Mouse (Mus musculus) thymus, postnatal 36 days (tissue): ENCODE data around the gene Krt84.
"Not testable (repeated sequence)": the region's sequence is repeated elsewhere in the genome, so short reads cannot be mapped to it uniquely, and the experiment has no call there.

ENCODE experiments used
- DNase-seq, 2 experiments: peaks; one replicate each; pipeline ENCODE4 v3.0.0; 2022; ENCODE audit warnings: mixed read lengths in 2 of 2

Krt84 gene

DNA sequence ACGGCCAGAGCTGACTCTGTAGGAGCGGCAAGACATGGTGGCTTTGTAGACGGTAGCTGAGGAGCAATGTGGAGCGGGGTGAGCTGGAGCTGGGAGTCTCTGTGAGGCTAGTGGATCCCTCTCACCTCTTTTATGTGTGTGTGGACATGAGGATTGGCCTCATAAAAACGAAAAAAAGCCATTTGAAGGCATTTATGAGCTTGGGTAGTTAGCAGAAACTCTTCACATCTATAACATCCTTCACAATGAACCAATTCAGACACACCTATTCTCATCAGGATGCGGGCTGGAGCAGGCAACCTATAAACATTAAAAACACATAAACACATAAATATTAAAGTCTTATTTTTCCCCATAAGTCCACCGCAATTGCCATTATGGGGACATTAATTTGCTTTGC is at the start of gene Krt84:
TSS of gene Krt84 (minus strand) at position 101 of the 400 bp plus-strand sequence.
- DNase-seq, result no peak

DNA sequence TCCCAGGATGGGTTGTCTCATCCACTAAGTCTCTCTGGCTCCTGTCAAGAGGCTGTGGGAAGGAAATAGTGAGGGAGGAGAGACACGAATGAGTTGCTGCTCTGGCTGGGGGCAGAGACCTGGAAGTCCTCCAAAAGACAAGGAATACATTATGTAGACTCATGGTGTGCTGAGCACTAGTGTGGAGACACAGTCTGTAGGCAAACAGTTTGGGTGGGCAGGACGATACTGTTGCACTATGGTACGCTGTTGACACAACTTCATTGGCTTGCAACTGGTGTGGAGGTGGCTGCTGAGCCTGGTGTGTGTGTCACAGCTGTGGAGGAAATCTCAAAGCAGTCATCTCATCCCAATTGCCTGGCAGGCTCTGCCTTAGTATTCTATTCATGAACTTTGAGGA is 49.1 kb upstream of the Krt84 start:
- no peak for DNase-seq

GRCm38 (mm10) chr15:101575506-101575905 is 42.9 kb upstream of the Krt84 start:
- DNase-seq, result no peak

- DNase-seq, result no peak
Observed at GRCm38 (mm10) chr15:101573796-101574345, 41.3 kb upstream of the Krt84 start, which contains the start of gene Krt75. Gene Krt75, minus strand, starts transcription at chr15:101573904.

DNA sequence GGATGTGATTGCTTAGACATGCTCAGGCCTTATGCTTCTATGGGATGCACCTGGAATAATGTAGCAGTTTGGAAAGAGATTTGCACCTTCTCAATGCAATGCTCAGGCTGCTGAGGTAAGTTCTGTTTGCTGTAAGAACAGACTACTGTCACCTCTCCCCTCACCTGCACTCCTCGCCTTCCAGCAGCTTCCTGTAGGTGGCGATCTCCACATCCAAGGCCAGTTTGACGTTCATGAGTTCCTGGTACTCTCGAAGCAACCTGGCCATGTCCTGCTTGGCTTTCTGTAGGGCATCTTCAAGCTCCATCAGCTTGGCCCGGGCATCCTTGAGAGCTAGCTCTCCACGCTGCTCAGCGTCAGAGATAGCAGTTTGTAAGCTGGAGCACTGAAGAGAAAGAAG is 35.2 kb upstream of the Krt84 start:
- DNase-seq, result peak; percentile 10 to 11

DNA sequence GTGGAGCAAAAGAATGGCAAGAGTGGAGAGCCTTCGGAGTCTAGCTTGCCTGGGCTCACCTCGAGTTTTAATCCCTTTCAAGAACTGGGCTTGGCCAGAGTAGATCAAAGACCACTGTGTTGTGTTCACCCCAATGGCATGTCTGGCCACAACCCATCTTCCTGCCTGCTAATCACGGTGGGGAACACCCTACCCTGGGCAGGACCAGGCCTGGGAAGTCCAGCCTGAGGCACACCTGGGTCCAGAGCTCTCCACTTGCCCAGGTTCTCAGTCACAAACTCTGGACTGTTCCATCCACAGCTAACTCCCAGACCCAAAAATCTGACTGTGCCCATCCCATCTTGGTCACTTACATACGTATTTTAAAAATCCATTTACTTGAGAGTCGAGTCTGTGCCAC is 30.2 kb upstream of the Krt84 start, which contains the start of gene Krt90:
TSS of gene Krt90 (minus strand) at position 101 of the 400 bp plus-strand sequence.
- DNase-seq, result no peak

GRCm38 (mm10) chr15:101558034-101558646 is 25.5 kb upstream of the Krt84 start:
- no peak for DNase-seq

DNA sequence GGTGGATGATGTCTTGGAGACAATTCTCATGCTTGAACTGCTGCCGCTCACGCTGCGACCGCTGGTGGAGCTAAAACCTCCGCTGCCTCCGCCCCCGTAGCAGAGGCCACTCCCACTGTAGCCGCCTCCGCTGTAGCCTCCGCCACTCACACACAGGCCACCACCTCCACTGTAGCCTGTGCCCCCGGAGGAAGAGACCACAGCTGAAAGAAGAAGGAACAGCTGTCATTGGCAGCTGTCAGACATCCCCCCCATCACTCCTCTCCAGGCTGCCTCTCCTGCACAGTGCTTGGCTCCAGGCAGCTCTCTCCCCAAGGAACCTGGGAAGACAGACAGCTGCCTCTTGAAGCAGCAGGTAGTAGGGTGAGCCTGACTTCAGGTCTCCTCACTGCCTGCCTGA is 20.5 kb upstream of the Krt84 start:
- DNase-seq, result peak; percentile 57 to 69

DNA sequence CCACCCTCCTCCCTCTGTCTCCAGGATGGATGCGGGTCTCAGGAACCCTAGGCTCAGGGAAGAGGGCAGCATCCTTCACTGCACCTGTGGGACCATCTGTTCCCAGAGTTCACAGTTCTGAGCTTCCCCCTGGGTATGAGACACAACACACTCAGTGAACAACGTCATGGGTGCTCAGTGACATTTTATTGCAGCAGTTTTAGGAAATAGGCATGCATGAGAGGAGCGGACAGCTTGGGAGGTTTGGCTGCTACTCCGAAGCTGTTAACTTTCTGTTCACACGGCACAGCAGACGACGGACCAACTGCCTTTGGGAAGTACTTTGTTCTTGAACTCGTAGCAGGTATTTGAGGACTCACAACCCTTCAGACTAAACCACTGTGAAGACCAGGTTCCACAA is 19.6 kb upstream of the Krt84 start:
- DNase-seq, result no peak

GRCm38 (mm10) chr15:101550567-101550966 is 17.9 kb upstream of the Krt84 start, which contains the start of gene Krt82:
Gene Krt82, minus strand, starts transcription at chr15:101550667.
- DNase-seq, result no peak

GRCm38 (mm10) chr15:101544478-101544877 is 11.9 kb upstream of the Krt84 start:
- no peak for DNase-seq

DNA sequence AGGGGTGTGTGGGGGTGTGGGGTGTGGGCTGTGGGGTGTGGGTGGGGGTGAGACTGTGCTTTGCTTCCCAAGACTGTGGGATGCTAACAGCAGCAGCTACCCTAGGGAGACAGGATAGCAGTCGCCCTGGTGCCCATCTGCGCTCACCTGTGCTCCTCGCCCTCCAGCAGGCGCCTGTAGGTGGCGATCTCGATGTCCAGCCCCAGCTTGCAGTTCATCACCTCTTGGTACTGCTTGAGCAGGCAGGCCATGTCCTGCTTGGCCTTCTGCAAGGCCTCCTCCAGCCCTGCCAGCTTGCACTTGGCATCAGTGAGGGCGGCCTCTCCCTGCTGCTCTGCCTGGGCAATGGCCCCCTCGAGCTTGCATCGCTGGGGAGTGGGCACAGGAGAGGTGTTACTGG is 9.9 kb upstream of the Krt84 start:
- peak in 1 of 2 experiments; percentile 12 for DNase-seq

- no peak for DNase-seq
Observed at GRCm38 (mm10) chr15:101538580-101538900, 5.9 kb upstream of the Krt84 start.

- no peak for DNase-seq
Observed at GRCm38 (mm10) chr15:101537864-101538579, 5.4 kb upstream of the Krt84 start.

DNA sequence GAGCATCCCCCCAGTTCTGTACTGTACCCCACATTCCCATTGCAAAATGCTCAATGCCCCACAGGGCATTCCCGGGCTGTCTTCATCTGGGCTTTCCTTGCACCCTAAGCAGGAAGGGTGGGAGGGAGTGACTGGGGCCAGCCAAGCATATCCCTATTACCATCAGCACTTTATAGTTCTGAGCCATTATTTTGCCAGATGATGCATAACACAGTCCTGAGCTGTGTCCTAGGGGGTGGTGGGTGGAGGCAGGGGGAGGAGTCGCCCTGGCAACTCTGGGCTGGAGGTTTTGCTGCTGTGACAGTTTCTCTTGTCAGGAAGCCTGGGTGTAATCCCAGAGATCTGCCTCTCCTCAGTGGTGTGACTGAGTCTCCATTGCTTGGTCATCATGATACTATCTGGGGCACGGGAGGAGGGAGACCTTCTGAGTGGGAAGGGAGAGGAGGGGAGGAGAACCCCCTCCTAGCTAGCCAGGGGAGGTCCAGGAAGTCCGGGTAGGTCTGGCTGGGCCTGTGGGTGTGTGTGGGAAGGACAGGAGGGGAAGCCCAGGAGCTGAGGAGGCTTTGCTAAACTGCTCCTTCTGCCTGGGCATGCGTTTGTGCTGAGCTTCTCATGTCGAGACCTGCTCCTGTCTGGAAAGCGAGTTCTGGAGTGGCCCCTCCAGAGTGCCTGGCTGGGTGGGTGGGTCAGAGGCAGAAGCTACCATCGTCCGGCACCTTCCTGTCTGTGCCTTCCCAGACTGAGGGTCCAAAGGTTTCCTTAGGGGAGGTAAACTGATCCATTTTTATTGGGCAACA is 3.6 kb upstream of the Krt84 start:
- DNase-seq, result no peak

DNA sequence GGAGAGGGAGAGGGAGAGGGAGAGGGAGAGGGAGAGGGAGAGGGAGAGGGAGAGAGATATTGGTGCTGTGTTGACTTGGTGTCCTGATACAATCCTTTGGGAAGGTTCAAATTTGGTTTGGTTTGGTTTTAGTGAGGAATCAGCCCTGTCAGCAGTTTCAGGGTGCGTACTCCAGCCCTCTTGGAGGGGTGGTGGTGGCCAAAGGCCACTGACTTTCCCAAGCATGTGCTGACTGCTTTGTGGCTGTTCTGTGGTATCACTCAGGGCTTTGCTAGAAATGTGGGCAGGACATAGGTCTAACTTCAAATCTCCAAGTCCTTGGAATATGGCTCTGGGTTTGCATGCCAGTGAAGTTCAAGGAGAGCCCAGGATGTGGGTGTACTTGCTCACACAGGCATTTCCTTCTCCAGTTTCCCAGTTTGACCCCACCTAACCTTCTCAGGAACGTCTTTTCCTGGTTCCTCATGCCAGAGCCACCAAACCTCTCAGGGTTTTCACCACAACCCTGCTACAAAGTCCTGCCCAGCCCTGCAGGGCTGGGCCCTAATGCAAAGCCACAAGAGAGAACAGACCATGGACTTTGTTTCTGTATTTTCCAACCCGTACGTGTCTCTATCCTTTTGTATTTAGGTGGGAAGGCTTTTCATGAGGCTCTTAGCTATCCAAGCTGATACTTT is 9.9 kb downstream of the Krt84 start:
- no peak for DNase-seq

GRCm38 (mm10) chr15:101519792-101520191 is 12.8 kb downstream of the Krt84 start:
- DNase-seq, result peak; percentile 35 to 44

GRCm38 (mm10) chr15:101517161-101517560 is 15.5 kb downstream of the Krt84 start, which contains the start of gene Gm49425:
Gene Gm49425, minus strand, starts transcription at chr15:101517261.
- DNase-seq, result not testable (repeated sequence)

DNA sequence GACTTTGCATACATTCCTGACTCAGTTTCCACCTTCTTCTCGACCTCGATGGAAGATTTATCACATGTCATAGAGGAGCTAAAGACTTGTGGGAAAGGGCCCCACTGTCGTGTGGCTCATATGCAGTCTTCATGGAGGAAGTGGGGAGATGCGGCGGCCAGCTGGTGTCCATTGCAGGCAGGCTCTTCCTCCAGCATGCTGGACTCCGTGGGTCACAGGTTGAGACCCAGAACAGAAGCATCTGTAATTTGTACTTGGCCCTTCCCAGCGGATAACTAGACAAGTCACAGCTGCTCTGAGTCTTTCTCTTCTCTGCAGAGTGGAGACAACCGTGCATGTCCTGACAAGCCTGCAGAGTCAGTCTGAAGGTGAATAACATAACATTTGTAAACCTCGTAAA is 24.4 kb downstream of the Krt84 start:
- no peak for DNase-seq

DNA sequence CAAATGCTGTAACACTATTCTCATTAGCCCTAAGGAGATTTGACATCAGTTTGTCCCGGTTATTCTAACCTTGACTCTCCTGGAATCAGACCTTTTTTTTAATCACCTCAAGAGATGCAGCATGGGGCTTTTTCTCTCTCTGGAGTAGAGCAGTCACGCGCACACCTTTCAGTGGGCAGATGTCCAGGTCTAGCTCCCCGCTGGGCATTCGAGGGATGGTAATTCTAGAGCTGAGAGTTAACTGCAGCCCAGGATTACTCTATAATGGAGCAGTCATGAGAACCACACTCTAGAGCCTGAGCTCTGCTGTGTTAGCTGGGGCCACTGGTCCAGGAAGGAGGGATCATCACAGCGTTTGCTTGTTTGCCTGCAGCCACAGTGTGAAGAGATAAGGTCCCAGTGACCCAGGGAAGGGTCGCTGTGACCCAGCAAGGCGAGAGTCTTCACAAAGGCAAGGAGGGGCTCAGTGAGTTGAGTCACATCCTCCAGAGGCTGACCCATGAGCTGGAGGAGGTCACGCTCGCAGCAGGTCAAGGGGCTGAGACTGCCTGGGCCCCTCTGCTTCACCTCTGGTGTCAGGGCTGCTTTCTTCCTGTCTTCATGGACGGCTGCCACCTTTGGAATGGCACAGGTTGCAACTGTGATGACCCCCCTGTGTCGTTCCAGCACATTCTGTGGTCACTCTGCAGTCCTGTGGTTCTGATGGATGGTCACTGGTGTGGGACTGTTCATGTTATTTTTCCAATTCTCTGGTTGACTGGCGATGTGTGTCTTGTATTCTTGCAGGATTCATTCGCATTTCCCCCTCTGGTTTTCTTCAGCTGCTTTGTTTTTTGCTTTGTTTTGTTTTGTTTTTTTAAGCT is 25.5 kb downstream of the Krt84 start:
- no peak for DNase-seq

- DNase-seq, result no peak
Observed at GRCm38 (mm10) chr15:101497181-101497580, 35.4 kb downstream of the Krt84 start.

DNA sequence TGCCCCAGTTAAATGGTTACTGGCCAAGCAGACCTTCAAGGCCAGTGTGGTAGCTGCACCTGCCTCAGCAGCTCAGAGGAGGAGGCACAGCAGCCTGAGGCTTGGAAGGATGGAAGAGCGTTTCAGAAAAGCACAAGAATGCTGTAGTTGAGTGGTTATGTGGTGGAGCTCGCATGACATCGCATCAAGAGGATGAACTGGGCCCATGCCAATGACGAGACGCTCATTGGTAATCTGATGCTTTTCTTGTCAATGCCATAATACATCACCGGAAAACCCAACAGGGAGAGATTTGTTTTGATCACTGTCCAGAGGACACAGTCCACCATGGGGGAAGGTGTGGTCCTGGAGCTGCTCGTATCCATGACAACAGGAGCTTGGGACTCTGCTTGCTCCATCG is 37.4 kb downstream of the Krt84 start:
- no peak for DNase-seq
